Mouse (Mus musculus) brain, embryonic 18.5 days (tissue): ENCODE results near the gene Acsf3.

Source experiments
- DNase-seq: peaks from one replicate; pipeline ENCODE4 v3.0.0-alpha.2; 2012; ENCODE audit warnings: low read depth, low spot score

Gene Acsf3

DNA sequence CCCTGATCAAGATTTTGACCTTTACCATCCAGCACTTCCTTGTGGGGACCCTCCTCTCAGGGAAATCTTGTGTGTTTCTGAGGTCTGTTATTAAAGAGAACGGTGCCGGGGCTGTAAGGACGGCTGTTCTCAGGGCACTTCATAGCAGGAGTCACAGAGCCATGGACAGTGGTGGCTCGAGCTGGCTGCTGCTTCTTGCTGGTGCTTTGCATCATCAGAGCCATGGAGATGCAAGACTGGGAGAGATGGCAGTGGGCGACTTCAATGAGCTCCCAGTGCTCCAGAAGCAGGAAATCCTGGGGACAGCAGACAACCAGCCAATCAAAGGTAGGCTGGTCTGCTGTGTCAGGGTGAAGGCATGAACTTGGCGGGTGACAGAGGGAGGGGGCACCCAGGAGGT lies 14.2 kb upstream of the Acsf3 start:
- no peak for DNase-seq

DNA sequence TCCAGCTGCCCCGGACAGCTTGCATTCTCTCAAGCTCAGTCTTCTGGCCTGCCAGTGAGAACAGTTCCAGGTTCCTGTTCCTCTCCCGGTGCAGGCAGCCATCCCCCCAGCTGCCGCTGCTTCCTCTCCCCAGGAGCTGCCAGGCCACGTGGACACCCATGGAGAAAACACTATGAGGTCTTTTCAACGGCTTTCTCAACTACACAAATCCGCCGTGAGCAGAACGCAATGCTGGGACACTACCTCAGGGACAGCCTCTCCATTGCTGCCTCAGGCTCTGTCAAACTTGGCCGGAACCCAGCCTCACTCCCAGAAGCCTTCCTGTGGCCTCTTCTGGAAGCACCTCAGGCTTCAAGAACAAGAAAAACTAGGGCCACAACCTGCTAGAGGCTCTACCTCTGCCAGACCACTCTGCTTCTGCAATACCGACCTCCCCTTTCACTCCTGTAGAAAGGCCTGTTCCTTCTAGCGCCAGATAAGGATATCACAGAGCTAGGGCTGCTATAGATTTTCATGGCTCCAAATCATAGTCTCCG lies 12.5 kb upstream of the Acsf3 start:
- DNase-seq: no peak

GRCm38 (mm10) chr8:122763267-122763738 lies 12.0 kb upstream of the Acsf3 start:
- DNase-seq: no peak

- no peak for DNase-seq
These were observed 10.4 kb upstream of the Acsf3 start for GRCm38 (mm10) chr8:122764790-122765474.

DNA sequence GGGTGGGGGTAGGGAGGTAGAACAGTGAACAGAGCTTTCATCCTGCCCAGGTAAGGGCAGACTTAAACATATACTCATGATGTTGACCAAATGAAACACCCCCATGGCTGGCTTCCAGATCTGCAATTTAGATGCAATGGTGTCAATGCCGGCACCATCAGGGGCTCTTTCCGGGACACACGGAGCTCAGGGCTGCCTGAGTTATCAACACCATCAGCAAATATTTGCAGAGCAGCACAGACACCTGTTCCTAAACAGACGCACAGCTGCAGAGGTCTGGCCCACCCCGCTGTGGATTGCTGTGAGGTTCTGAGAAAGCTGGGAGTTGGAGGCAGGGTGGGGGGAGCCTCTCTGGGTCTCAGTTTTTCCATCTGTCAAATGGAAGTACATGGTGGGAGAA lies 9.1 kb upstream of the Acsf3 start:
- DNase-seq: no peak

GRCm38 (mm10) chr8:122766647-122767200 lies 8.6 kb upstream of the Acsf3 start:
- no peak for DNase-seq

GRCm38 (mm10) chr8:122767229-122767628 lies 8.1 kb upstream of the Acsf3 start:
- DNase-seq: no peak

DNA sequence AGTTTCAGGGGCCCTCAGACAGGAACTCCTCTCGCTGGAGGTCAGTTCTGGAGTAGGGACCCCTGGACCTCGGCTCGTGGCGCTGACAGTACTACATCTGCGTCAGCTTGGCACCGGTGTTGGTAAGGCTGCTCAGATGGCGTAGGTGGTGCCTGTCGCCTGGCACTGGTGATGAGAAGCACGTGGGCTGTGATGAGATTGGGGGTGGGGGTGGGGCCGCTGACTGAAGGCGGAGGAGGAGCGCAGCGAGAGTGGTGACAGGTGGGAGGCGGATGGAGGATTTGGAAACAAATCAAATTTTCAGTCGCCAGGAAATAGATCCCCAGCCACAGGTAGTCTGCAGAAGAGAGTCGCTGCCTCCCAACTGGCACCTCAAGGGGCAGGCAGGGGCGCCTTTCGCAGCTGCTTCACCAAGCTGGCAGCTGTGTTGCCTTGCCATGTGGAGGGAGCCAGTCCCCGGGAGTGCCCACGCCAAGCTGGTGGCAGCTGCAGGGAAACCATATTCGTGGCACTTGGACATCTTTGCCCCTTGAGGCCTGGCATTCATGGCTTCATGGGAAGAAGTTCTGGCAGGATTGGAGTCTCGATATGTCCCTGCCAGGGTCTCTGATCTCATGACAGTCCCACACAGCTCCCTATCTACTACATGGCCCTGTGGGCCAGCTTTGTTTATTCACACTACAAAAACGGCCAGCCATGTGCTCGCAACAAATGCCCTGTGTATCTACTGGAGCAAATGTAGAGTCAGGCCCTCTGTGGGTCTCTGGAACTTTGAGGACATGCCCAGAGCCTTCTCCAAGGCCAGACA lies 5.8 kb upstream of the Acsf3 start:
- DNase-seq: no peak

- no peak for DNase-seq
These were observed 2.7 kb upstream of the Acsf3 start for GRCm38 (mm10) chr8:122772431-122773060.

- no peak for DNase-seq
These were observed 2.4 kb downstream of the Acsf3 start for GRCm38 (mm10) chr8:122777701-122778100.

DNA sequence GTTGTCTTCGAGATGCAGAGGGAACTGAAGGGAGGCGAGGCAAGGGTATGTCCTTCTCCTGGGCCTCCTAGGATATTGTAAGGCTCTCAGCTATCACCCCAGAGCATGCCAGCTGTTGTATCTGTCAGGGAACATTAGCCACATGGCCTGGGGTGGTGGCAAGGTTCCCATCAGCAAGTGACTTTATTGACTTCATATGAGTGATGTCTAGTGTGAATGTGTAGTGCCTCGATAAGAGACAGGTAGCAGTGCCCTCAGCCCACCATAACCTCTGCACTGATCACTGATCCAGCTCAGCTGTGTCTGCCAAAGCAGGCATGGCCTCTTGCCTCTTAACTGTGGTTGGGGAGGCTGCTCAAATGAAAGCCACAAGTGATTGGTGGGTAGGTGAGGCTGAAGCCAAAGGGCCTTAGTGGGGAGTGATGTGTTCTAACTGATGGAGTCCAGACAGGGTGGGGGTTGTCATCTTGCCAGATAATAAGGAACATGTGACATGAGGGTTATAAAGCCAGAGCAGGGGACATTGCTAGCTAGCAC lies 3.5 kb downstream of the Acsf3 start:
- no peak for DNase-seq

DNA sequence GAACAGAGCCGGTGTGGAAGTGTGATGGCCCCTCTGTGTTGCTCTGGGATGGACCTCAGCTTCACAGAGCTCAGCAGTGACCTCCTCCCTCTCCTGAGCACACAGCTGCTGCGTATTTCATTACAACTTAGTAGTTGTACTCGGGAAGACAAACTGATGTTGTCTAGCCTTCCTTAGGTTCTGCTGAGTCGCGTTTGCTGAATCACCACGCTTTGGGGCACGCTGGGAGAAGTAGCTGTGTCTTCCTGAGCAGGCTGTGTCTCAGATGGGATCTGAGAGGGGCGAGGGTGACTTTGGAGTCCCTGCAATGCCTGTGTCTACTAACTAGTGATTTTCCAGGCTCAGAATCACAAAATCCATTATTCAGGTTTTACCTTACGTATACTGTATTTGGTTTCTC lies 4.0 kb downstream of the Acsf3 start:
- DNase-seq: no peak

GRCm38 (mm10) chr8:122784756-122785155 lies 9.5 kb downstream of the Acsf3 start:
- DNase-seq: no peak

DNA sequence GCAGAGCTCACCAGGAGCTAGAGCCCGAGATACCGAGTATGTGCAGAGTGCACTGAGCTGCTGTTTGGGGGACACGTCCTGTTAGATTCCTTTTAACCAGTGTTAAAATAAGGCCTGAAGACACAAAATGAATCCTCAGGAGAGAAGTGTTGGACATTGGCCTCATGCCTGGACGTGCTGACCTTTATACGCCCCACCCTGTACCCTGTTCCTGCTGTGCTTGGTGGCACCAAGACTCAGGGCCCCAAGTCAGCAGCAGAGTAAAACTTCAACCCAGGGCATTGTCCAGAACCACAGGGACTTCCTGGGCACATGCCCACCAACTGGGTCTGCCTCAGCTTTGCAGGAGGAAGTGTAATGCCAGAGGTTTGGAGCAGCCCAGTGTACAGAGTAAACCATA lies 14.5 kb downstream of the Acsf3 start:
- no peak for DNase-seq

GRCm38 (mm10) chr8:122793375-122794174 lies 18.3 kb downstream of the Acsf3 start:
- no peak for DNase-seq

DNA sequence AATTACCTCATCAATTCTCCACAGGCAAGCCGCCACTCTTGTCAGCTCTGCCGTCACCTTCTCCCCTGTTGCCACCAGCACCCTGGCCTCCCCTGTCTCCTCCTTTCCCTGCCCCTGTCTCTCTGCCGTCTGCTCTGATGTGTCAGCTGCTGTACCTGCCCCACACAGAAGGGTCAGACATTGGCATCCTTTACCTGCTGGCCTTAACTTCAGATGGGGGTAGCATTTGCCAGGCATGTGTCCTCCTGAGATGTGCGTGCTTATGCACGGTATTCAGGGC lies 18.8 kb downstream of the Acsf3 start:
- DNase-seq: no peak

GRCm38 (mm10) chr8:122803906-122804761 lies 28.8 kb downstream of the Acsf3 start:
- no peak for DNase-seq

DNA sequence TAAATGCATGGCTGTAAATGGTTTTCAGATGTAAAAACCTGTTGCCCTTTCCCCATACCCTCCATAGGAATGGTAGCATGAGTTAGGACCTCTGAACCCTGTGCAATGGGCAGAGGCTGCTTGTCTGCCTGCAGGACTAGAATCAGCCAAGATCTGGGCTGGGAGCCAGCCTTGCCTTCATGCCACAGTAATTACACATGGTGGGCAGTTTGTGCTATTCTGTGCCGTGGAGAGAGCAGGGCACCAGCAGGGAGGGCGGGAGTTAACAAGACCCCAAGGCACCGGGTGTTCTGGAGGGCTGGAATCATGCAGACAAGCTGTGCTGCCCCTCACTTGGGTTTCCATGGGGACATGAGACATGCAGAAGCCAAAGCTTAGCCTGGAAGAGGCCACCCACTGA lies 30.1 kb downstream of the Acsf3 start:
- DNase-seq: no peak

- DNase-seq: no peak
These were observed 31.8 kb downstream of the Acsf3 start for GRCm38 (mm10) chr8:122806956-122807538.

GRCm38 (mm10) chr8:122807907-122808306 lies 32.6 kb downstream of the Acsf3 start:
- no peak for DNase-seq
